In genomic region chr4:109279689-109280458, GRCm38 (mm10) we compare ENCODE assay signal across 1 mouse cellular context.
A peak's percentile ranks its signal among the peaks of the same experiment; 100 is the strongest.
TF ChIP-seq lines count a peak whose summit lies in the region.

Gene Eps15 (plus strand): TSS chr4:109280268.

TF ChIP-seq in CH12.LX, 34 proteins besides CTCF, POLR2A, EP300 and RAD21 (continued from another document):
- TF ChIP-seq MAZ (IDR thresholded peaks at IDR 0.05; ENCODE audit: low read depth, low read length) (peak; percentile 91), TCF12 (IDR thresholded peaks at IDR 0.05; ENCODE audit: low read depth, low read length) (peak; percentile 78), MXI1 (IDR thresholded peaks at IDR 0.05; ENCODE audit: low read depth, low read length) (no peak; the same call in 1 of the 2 replicates), CHD1 (IDR thresholded peaks at IDR 0.05; ENCODE audit: low read depth, low read length) (peak; percentile 31; the same call in 1 of the 2 replicates), JUN (IDR thresholded peaks at IDR 0.05; ENCODE audit: insufficient read depth, low read depth, low read length) (no peak), HCFC1 (IDR thresholded peaks at IDR 0.05; ENCODE audit: low read depth, low read length) (peak; percentile 74), USF2 (conservative IDR thresholded peaks at IDR 0.05; ENCODE audit: low read depth, low read length) (no peak), CHD2 (IDR thresholded peaks at IDR 0.05; ENCODE audit: low read length) (no peak), ZC3H11A (IDR thresholded peaks at IDR 0.05; ENCODE audit: low read depth, low read length) (no peak), JUND (conservative IDR thresholded peaks at IDR 0.05; ENCODE audit: low read depth, low read length) (no peak), NRF1 (IDR thresholded peaks at IDR 0.05; ENCODE audit: low read depth, low read length) (peak; percentile 43; the same call in 1 of the 2 replicates), PAX5 (IDR thresholded peaks at IDR 0.05; ENCODE audit: low read length) (no peak), ETS1 (conservative IDR thresholded peaks at IDR 0.05; ENCODE audit: low read depth, low read length) (0 out of 2 replicates have a peak, but pooled peaks have one; percentile 26), ELF1 (IDR thresholded peaks at IDR 0.05; ENCODE audit: low read depth, low read length) (peak; percentile 75), BHLHE40 (IDR thresholded peaks at IDR 0.05; ENCODE audit: low read depth, low read length) (0 out of 2 replicates have a peak, but pooled peaks have one; percentile 17), ZNF384 (IDR thresholded peaks at IDR 0.05; ENCODE audit: low read depth, low read length) (peak; percentile 65; the same call in 1 of the 2 replicates), USF1 (IDR thresholded peaks at IDR 0.05; ENCODE audit: low read depth, low read length) (no peak), ZKSCAN1 (IDR thresholded peaks at IDR 0.05; ENCODE audit: borderline replicate concordance, low read depth, low read length) (no peak), MEF2A (IDR thresholded peaks at IDR 0.05; ENCODE audit: borderline replicate concordance, low read depth, low read length) (peak; percentile 89), GABPA (IDR thresholded peaks at IDR 0.05; ENCODE audit: insufficient replicate concordance, low read depth, low read length) (no peak), NELFE (IDR thresholded peaks at IDR 0.05; ENCODE audit: low read depth, low read length) (0 out of 2 replicates have a peak, but pooled peaks have one; percentile 45), TBP (conservative IDR thresholded peaks at IDR 0.05; ENCODE audit: low read depth, low read length) (no peak)
